In genomic region chr13:112264666-112265065, GRCm38 (mm10) we compare ENCODE assay signal across 8 mouse cellular contexts. TPM values are rescaled to one million over a fixed set of nuclear protein-coding genes. Genes with fewer than 3 reads are reported as not detected.
DNase-seq lines count a peak whose midpoint lies in the region; ATAC-seq and TF ChIP-seq lines count a peak whose summit lies in the region.

No protein-coding gene starts in this region.

- TF ChIP-seq CTCF in testis, adult 2 months (IDR thresholded peaks at IDR 0.05; ENCODE audit: control insufficient read depth, insufficient read depth, insufficient replicate concordance, low read depth, low read length): peak; percentile 20; the same call in 1 of the 2 replicates

- H3K9me3 ChIP-seq in neural tube, embryonic 14.5 days (ENCODE audit: control insufficient read depth, low read length): no peaks in the 10 kb centered on the region

- 17% methylated on average over 4 of the region's 4 CpGs for WGBS in neural tube, embryonic 14.5 days

- TF ChIP-seq POLR2A in testis, adult 2 months (IDR thresholded peaks at IDR 0.05; ENCODE audit: control insufficient read depth, low read depth, low read length): no peak

- peak; percentile 85; the same call in 1 of the 2 replicates for ATAC-seq in neural tube, embryonic 14.5 days (ENCODE audit: low read depth)

- no peaks in the 10 kb centered on the region for H3K4me1 ChIP-seq in testis, adult 2 months (ENCODE audit: control insufficient read depth, insufficient read depth, low read length)
- no peaks in the 10 kb centered on the region for H3K4me1 ChIP-seq in neural tube, embryonic 14.5 days (ENCODE audit: control insufficient read depth, insufficient read depth, low read length)

- H3K4me2 ChIP-seq in neural tube, embryonic 14.5 days (ENCODE audit: low read depth, low read length): no peak overlapping the region

- H3K27ac ChIP-seq in testis, adult 2 months (ENCODE audit: control insufficient read depth, insufficient read depth, low read depth, low read length): no peak overlapping the region
- H3K27ac ChIP-seq in neural tube, embryonic 14.5 days (ENCODE audit: low read depth, low read length): no peak overlapping the region

- H3K9ac ChIP-seq in neural tube, embryonic 14.5 days (replicated peaks; ENCODE audit: low read depth, low read length): no peak overlapping the region

- H3K4me3 ChIP-seq in testis, adult 2 months (ENCODE audit: control insufficient read depth, low read depth, low read length): no peak overlapping the region
- no peak overlapping the region for H3K4me3 ChIP-seq in neural tube, embryonic 14.5 days (ENCODE audit: low read depth, low read length)

- peak; percentile 14 to 30 for DNase-seq in frontal cortex, postnatal 36 days (ENCODE audit: low spot score in 2 of 2)
- DNase-seq in frontal cortex, postnatal 25 days (ENCODE audit: low spot score in 2 of 2): no peak
- DNase-seq in testis, postnatal 14 days (ENCODE audit: low spot score): no peak
- peak; percentile 59 for DNase-seq in embryo, embryonic 11 days
- peak; percentile 33 to 68 for DNase-seq in kidney, postnatal 36 days
- DNase-seq in gastrocnemius, adult 8-10 months (ENCODE audit: low spot score in 2 of 2): no peak

- H3K36me3 ChIP-seq in testis, adult 2 months (ENCODE audit: control insufficient read depth, insufficient read depth, low read length): no peaks in the 10 kb centered on the region
- no peaks in the 10 kb centered on the region for H3K36me3 ChIP-seq in neural tube, embryonic 14.5 days (ENCODE audit: control insufficient read depth, insufficient read depth, low read length)

- no peaks in the 10 kb centered on the region for H3K27me3 ChIP-seq in testis, adult 2 months (ENCODE audit: control insufficient read depth, insufficient read depth, low read length)
- H3K27me3 ChIP-seq in neural tube, embryonic 14.5 days (ENCODE audit: control insufficient read depth, insufficient read depth, low read length): no peaks in the 10 kb centered on the region

RNA-seq across cellular contexts. Expression of gene Ankrd55, which starts 23.6 kb away (rescaled TPM):
- 9.9 and 10.0 TPM in 2 replicates for polyA plus RNA-seq in testis, adult 2 months (2012; rRNA removed)
- polyA plus RNA-seq in neural tube, embryonic 14.5 days (2014; fragmentation: Nextera tagmentation; extraction: Ambion mirVana): 8.8 and 15.1 TPM in 2 replicates
- under 1 TPM in 1 of 4 experiments, not detected in 3; 0.11 TPM for total RNA-seq in gastrocnemius, adult 8-10 months (2022)

Comparison
In these comparisons a context has a peak if more than half of its experiments do, and no peak if none do; other contexts are left out.
1. DNase-seq: peak in frontal cortex, postnatal 36 days (2 of 2), embryo, embryonic 11 days (single experiment) and kidney, postnatal 36 days (2 of 2); none in frontal cortex, postnatal 25 days (0 of 2), testis, postnatal 14 days (single experiment) and gastrocnemius, adult 8-10 months (0 of 2).